Mouse (Mus musculus) lung, embryonic 15.5 days (tissue): ENCODE data around the gene Gnb1. TPM values are rescaled to one million over a fixed set of nuclear protein-coding genes. Genes with fewer than 3 reads are reported as not detected.

Source experiments
- ATAC-seq: fragments of 200-750 bp; cut with Nextera tagmentation; 2 replicates; pipeline ENCODE4 v1.8.0; 2017; ENCODE audit warnings: moderate number of reproducible peaks, borderline replicate concordance; ENCODE audit not compliant: low FRiP score, low TSS enrichment; ENCODE audit errors: extremely low read depth
- H3K27ac ChIP-seq: fragments of 300-500 bp; sonication (generic); 2 replicates; pipeline ENCODE4 v1.5.1; 2015; ENCODE audit warnings: moderate library complexity, mild to moderate bottlenecking, inconsistent platforms
- H3K27me3 ChIP-seq: fragments of 300-500 bp; sonication (generic); 2 replicates; pipeline ENCODE4 v1.6.1; 2015; ENCODE audit warnings: inconsistent platforms
- H3K36me3 ChIP-seq: fragments of 300-500 bp; sonication (generic); 2 replicates; pipeline ENCODE4 v1.6.1; 2015; ENCODE audit warnings: inconsistent platforms
- H3K4me1 ChIP-seq: fragments of 300-500 bp; sonication (generic); 2 replicates; pipeline ENCODE4 v1.6.1; 2015; ENCODE audit warnings: inconsistent platforms
- H3K4me2 ChIP-seq: fragments of 300-500 bp; sonication (generic); 2 replicates; pipeline ENCODE4 v1.6.1; 2015; ENCODE audit warnings: inconsistent platforms, mild to moderate bottlenecking, moderate library complexity
- H3K4me3 ChIP-seq: fragments of 300-500 bp; sonication (generic); 2 replicates; pipeline ENCODE4 v1.5.1; 2015; ENCODE audit warnings: mild to moderate bottlenecking, inconsistent platforms
- H3K9ac ChIP-seq: fragments of 300-500 bp; sonication (generic); 2 replicates; pipeline ENCODE4 v1.6.1; 2015; ENCODE audit warnings: inconsistent platforms
- H3K9me3 ChIP-seq: fragments of 300-500 bp; sonication (generic); 2 replicates; pipeline ENCODE4 v1.6.1; 2016; ENCODE audit warnings: inconsistent platforms
- WGBS: fragments of 180-500 bp; shearing (Covaris S2); methylation state at CpG from one replicate; pipeline ENCODE4 v1.1.7; 2015; 5-methylcytosine and 5-hydroxymethylcytosine counted together
- polyA plus RNA-seq: library from polyadenylated mRNA; unstranded; fragments of >200 nt; fragmentation: Nextera tagmentation; extraction: Ambion mirVana; gene quantifications from 2 replicates; pipeline ENCODE4 v1.2.1, GENCODE M21; 2015

Gene Gnb1
- polyA plus RNA-seq, 1 experiment from 2014 or later, result 527 TPM

DNA sequence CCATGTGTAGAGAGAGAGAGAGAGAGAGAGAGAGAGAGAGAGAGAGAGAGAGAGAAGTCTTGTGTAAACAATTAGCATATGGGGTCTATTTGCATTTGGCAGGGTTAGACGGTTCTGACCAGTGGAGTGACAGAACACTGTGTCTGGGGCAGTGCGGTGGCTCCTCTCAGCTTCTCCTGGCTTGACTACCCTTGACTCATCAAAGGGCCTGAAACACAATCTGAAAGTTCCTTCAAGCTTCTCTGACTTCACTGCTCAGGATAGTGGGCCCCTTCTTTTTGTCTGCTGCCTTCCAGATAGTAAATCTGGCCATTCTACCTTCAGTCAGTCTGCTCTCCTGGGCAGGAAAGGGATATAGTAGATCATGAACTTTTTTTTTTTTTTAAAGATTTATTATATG is 115.7 kb downstream of the Gnb1 start:
- no peaks in the 10 kb centered on the region for H3K27me3 ChIP-seq
- no peaks in the 10 kb centered on the region for H3K9me3 ChIP-seq
- peaks cover 27% of the 10 kb centered on the region for H3K36me3 ChIP-seq
- no peak overlapping the region for H3K4me3 ChIP-seq
- H3K4me1 ChIP-seq, result peaks cover 9% of the 10 kb centered on the region
- no peak overlapping the region for H3K9ac ChIP-seq
- ATAC-seq, result no peak
- H3K27ac ChIP-seq, result no peak overlapping the region
- no peak overlapping the region for H3K4me2 ChIP-seq
- 51% methylated on average over 2 of the region's 2 CpGs for WGBS

Other genes starting within 250 kb of the Gnb1 start
- 83.4 and 83.5 TPM in 2 replicates for gene Faap20, start 241.6 kb upstream of the Gnb1 start, polyA plus RNA-seq
- gene Prkcz, start 130.0 kb upstream of the Gnb1 start, polyA plus RNA-seq, result 15.8 and 16.8 TPM in 2 replicates
- gene Gabrd, start 93.2 kb upstream of the Gnb1 start, polyA plus RNA-seq, result 0.07 TPM in 1 of 2 replicates, not detected in the other
- gene Cfap74, start 82.2 kb upstream of the Gnb1 start, polyA plus RNA-seq, result 1.8 and 2.1 TPM in 2 replicates
- gene Tmem52, start 22.2 kb upstream of the Gnb1 start, polyA plus RNA-seq, result 0.18 and 0.27 TPM in 2 replicates
- gene Nadk, start 71.0 kb downstream of the Gnb1 start, polyA plus RNA-seq, result 76.3 and 77.6 TPM in 2 replicates
- 6.4 and 6.5 TPM in 2 replicates for gene Slc35e2, start 110.1 kb downstream of the Gnb1 start, polyA plus RNA-seq
- 50.2 and 53.6 TPM in 2 replicates for gene Cdk11b, start 133.5 kb downstream of the Gnb1 start, polyA plus RNA-seq
- gene Gm10563, start 154.0 kb downstream of the Gnb1 start, polyA plus RNA-seq, result not detected in 2 replicates
- 41.7 and 47.8 TPM in 2 replicates for gene Mmp23, start 162.0 kb downstream of the Gnb1 start, polyA plus RNA-seq
- 27.6 and 29.1 TPM in 2 replicates for gene Mib2, start 177.8 kb downstream of the Gnb1 start, polyA plus RNA-seq
- 4.3 and 4.9 TPM in 2 replicates for gene Fndc10, start 203.0 kb downstream of the Gnb1 start, polyA plus RNA-seq
- 147 and 150 TPM in 2 replicates for gene Ssu72, start 213.4 kb downstream of the Gnb1 start, polyA plus RNA-seq
- 0.44 and 0.59 TPM in 2 replicates for gene Tmem240, start 243.4 kb downstream of the Gnb1 start, polyA plus RNA-seq